Mouse (Mus musculus) effector memory CD4-positive, alpha-beta T cell, adult 5 months (primary cell): Measurements from ENCODE around the gene Oas2. TPM values are rescaled to one million over a fixed set of nuclear protein-coding genes. Genes with fewer than 3 reads are reported as not detected.

ENCODE experiments used
- polyA plus RNA-seq: library from polyadenylated mRNA; unstranded; fragments of 100-300 nt; shearing (Covaris generic); gene quantifications from one replicate; pipeline ENCODE4 v1.2.1, GENCODE M21; 2017

The Oas2 gene
- polyA plus RNA-seq: 0.76 TPM

DNA sequence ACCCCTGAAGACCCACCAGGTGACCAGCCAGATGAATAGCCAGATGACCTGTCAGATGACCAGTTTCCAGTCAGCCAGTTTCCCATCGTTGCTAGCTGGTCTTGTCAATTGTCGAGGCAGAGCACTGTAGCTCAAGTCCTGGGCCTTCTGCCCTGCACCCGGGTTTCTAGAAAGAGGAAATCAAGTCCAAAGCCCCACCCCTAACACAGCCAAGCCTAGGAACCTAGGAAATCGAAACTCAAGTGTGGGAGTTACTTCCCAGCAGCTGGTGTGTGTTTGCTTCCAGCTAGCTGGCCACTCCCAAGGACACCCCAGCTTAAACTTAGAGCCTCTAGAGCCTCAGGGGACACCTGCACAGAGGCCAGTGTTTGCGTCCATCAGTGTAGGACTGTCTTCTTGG lies at the start of gene Oas2:
TSS of gene Oas2 (minus strand) at position 166 of the 400 bp plus-strand sequence.

DNA sequence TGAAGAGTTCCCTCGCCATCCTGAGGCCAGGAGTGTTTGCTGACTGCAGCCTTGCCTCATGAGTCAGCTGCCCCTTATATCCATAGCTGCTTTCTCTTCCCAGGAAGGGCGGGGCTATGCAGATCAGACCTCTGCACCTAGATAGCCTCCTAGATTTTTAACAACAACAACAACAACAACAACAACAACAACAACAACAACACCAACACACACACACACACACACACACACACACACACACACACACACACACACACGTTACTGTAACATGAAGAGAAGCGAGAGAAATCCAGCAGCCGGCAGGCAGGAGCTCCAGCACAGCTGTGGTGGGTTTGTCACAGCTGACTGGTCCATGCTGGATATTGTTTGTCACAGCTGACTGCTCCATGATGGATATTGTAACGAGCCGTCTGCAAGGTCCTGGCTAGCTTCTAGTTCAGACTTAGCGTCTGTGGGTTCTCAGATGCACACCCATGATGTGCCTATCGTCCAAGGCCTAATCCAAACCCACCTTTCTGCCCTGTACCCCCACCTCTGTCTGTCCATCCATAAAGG lies 45.9 kb upstream of the Oas2 start, which contains the start of gene Oas1e:
TSS of gene Oas1e (minus strand) at position 51 of the 555 bp plus-strand sequence.

DNA sequence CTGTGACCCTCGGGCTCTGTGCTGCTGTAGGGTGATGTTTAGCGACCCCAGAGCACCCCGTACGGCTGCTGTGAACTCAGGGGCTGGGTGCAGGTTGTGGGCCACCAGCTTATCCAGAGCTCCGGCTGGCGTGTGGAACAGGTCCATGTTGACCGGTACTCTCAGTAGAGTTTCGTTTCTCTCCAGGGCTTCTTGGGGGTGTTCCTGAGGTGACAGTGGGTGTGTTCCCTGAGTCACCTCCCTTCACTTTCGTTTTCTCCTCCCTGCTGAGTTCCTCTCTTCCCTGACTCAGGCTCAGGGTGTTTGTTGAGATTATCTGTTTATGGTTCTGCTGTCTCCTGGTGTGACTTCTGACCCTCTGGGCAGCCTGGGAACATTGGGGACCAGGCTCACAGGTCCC lies 27.8 kb upstream of the Oas2 start, which contains the start of gene Oas3:
TSS of gene Oas3 (minus strand) at position 184 of the 400 bp plus-strand sequence.

GRCm38 (mm10) chr5:120711827-120712226 lies 37.8 kb downstream of the Oas2 start, which contains the start of gene Dtx1:
TSS of gene Dtx1 (minus strand) at chr5:120711927.

Other genes with a start within 250 kb of the Oas2 start
- gene Plbd2, start 246.2 kb downstream of the Oas2 start, polyA plus RNA-seq: 19.7 TPM
- gene Slc8b1, start 238.7 kb downstream of the Oas2 start, polyA plus RNA-seq: 9.5 TPM
- 4.1 TPM for gene Tpcn1, start 161.2 kb downstream of the Oas2 start, polyA plus RNA-seq
- 0.35 TPM for gene Iqcd, start 160.8 kb downstream of the Oas2 start, polyA plus RNA-seq
- gene Rita1, start 137.3 kb downstream of the Oas2 start, polyA plus RNA-seq: 3.3 TPM
- 75.4 TPM for gene Ddx54, start 137.1 kb downstream of the Oas2 start, polyA plus RNA-seq
- gene Cfap73, start 115.6 kb downstream of the Oas2 start, polyA plus RNA-seq: not detected
- gene Rasal1, start 101.0 kb downstream of the Oas2 start, polyA plus RNA-seq: 9.0 TPM
- gene Dtx1, start 37.9 kb downstream of the Oas2 start, polyA plus RNA-seq: 243 TPM
- 15.3 TPM for gene Oas3, start 27.8 kb upstream of the Oas2 start, polyA plus RNA-seq
- gene Oas1e, start 45.7 kb upstream of the Oas2 start, polyA plus RNA-seq: not detected
- gene Oas1c, start 62.7 kb upstream of the Oas2 start, polyA plus RNA-seq: 7.7 TPM
- gene Oas1f, start 97.5 kb upstream of the Oas2 start, polyA plus RNA-seq: not detected
- gene Oas1h, start 111.6 kb upstream of the Oas2 start, polyA plus RNA-seq: not detected
- 1.4 TPM for gene Oas1g, start 137.8 kb upstream of the Oas2 start, polyA plus RNA-seq
- gene Oas1a, start 157.7 kb upstream of the Oas2 start, polyA plus RNA-seq: 41.5 TPM
- gene Oas1d, start 164.7 kb upstream of the Oas2 start, polyA plus RNA-seq: not detected